Mouse (Mus musculus) embryonic facial prominence, embryonic 14.5 days (tissue): ENCODE data around the gene Nkain4. TPM values are rescaled to one million over a fixed set of nuclear protein-coding genes. Genes with fewer than 3 reads are reported as not detected.

Experiments
- ATAC-seq: fragments of 200-750 bp; cut with Nextera tagmentation; 2 replicates; pipeline ENCODE4 v1.8.0; 2017; ENCODE audit warnings: low read depth, moderate number of reproducible peaks, moderate TSS enrichment
- DNase-seq: peaks from one replicate; pipeline ENCODE4 v3.0.0-alpha.2; 2015; ENCODE audit warnings: low spot score
- H3K27ac ChIP-seq: fragments of 300-500 bp; sonication (generic); replicated peaks from 2 replicates; pipeline ENCODE4 v1.5.1; 2014; ENCODE audit warnings: low read depth, mild to moderate bottlenecking, low read length, moderate library complexity
- H3K27me3 ChIP-seq: fragments of 300-500 bp; sonication (generic); replicated peaks from 2 replicates; pipeline ENCODE4 v1.6.1; 2014; ENCODE audit warnings: low read length; ENCODE audit not compliant: control insufficient read depth, insufficient read depth
- H3K36me3 ChIP-seq: fragments of 300-500 bp; sonication (generic); 2 replicates; pipeline ENCODE4 v1.6.1; 2014; ENCODE audit warnings: low read length, mixed read lengths; ENCODE audit not compliant: control insufficient read depth, insufficient read depth
- H3K4me1 ChIP-seq: fragments of 300-500 bp; sonication (generic); 2 replicates; pipeline ENCODE4 v1.6.1; 2014; ENCODE audit warnings: antibody characterized with exemption, low read length; ENCODE audit not compliant: control insufficient read depth, insufficient read depth
- H3K4me2 ChIP-seq: fragments of 300-500 bp; sonication (generic); 2 replicates; pipeline ENCODE4 v1.6.1; 2014; ENCODE audit warnings: low read depth, mild to moderate bottlenecking, low read length, moderate library complexity, mixed read lengths
- H3K4me3 ChIP-seq: fragments of 300-500 bp; sonication (generic); 2 replicates; pipeline ENCODE4 v1.5.1; 2014; ENCODE audit warnings: low read depth, mild to moderate bottlenecking, low read length
- H3K9ac ChIP-seq: fragments of 300-500 bp; sonication (generic); 2 replicates; pipeline ENCODE4 v1.6.1; 2014; ENCODE audit warnings: low read depth, mild to moderate bottlenecking, low read length, moderate library complexity, mixed read lengths
- H3K9me3 ChIP-seq: fragments of 300-500 bp; sonication (generic); 2 replicates; pipeline ENCODE4 v1.6.1; 2016; ENCODE audit warnings: low read length; ENCODE audit not compliant: control insufficient read depth
- WGBS: fragments of 180-500 bp; shearing (Covaris S2); extraction: QIAGEN DNeasy Blood & Tissue Kit; methylation state at CpG from one replicate; pipeline ENCODE4 v1.1.7; 2014; 5-methylcytosine and 5-hydroxymethylcytosine counted together
- polyA plus RNA-seq: library from polyadenylated mRNA; unstranded; fragments of >200 nt; fragmentation: Nextera tagmentation; extraction: Ambion mirVana; gene quantifications from 2 replicates; pipeline ENCODE4 v1.2.1, GENCODE M21; 2014

Gene Nkain4
- polyA plus RNA-seq, result 17.0 and 20.7 TPM in 2 replicates

DNA sequence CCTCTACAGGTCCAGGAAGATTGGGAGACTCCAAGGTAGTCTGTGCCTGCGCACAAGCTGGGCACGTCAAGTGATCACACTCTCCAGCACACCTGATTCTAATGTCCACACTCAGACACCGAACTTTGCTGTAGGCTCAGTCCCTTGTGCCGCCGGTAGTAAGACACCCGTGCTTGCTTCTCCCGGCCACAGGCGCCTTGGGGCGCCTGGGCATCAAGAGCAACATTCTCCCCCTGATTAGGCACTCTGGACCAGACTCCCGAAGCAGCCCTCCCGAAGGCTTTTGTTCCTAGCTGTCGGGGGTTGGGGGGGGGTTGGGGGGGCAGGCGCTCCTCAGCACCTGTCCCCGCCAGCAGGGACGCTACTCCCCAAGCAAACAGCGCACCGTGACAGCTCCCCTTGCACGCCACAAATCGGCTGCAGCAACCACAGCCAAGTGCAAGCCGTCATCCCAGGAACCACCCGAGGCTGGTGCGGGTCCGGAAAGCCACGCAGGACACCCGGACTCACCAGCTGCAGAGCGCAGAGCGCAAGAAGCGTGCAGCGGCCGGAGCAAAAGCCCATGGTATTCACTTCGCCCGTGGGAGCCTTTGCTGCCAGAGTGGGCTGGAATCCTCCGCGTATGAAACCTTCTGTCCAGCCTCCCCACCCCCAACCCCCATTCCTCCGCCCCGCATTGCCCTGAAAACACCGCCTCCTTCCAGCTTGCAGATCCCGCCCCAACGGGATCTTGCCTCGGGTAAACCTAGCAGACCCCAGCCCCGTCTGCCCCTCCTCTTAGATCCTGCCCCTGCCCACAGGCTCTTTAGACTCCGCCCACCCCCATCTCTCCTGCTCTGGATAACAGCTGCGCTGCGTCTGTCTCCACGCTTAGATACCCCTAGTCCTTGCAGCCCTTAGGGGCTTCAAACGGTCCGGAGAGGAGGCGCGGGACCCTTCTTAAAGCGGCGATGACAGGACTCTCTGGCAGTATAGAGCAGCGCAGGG, at the start of gene Nkain4:
Gene Nkain4 (minus strand): TSS at position 639 of the 987 bp plus-strand sequence.
- peak within 1 kb of the TSS; percentile 45 for H3K4me3 ChIP-seq
- DNase-seq (peak; percentile 95), ATAC-seq (peak; percentile 94)
- no peaks in the 10 kb centered on the region for H3K36me3 ChIP-seq
- 1% methylated on average over 40 of the region's 52 CpGs for WGBS
- peaks cover 18% of the 10 kb centered on the region; the same call in 1 of the 2 replicates for H3K4me1 ChIP-seq
- no peak within 1 kb of the TSS; the same call in 1 of the 2 replicates for H3K27ac ChIP-seq
- peak within 1 kb of the TSS; percentile 79 for H3K4me2 ChIP-seq
- H3K27me3 ChIP-seq, result peaks cover 4% of the 10 kb centered on the region
- peak within 1 kb of the TSS; percentile 56 for H3K9ac ChIP-seq
- H3K9me3 ChIP-seq, result no peaks in the 10 kb centered on the region

DNA sequence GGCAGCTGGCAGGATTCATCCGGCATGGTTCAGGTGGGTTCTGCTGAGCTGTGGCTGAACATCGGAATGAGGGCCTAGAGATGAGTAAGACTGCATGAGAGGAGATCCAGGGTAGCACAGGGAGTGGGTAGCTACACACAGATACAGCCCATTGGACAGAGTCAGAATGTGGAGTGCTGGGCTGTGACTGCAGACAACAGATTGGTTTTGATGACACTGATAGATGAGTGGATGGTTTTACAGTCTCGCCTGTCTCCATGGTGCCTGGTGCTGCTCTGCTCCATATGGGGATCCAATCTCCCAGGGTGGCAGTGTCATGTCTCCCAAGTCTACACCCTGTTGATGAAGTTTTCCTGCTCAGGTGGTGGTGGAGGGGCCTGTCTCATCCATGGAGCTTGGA, 42.4 kb upstream of the Nkain4 start:
- H3K4me2 ChIP-seq, result no peak overlapping the region
- ATAC-seq (no peak), DNase-seq (no peak)
- no peaks in the 10 kb centered on the region for H3K36me3 ChIP-seq
- no peak overlapping the region for H3K4me3 ChIP-seq
- 49% methylated on average over 3 of the region's 3 CpGs for WGBS
- H3K9ac ChIP-seq, result no peak overlapping the region; the same call in 1 of the 2 replicates
- no peaks in the 10 kb centered on the region for H3K9me3 ChIP-seq
- H3K27ac ChIP-seq, result no peak overlapping the region
- no peaks in the 10 kb centered on the region for H3K4me1 ChIP-seq
- no peaks in the 10 kb centered on the region for H3K27me3 ChIP-seq

- H3K9me3 ChIP-seq, result no peaks in the 10 kb centered on the region
- no peak overlapping the region; the same call in 1 of the 2 replicates for H3K9ac ChIP-seq
- 22% methylated on average over 5 of the region's 5 CpGs for WGBS
- no peak overlapping the region for H3K4me3 ChIP-seq
- H3K36me3 ChIP-seq, result no peaks in the 10 kb centered on the region
- peak; percentile 39 for DNase-seq
- no peaks in the 10 kb centered on the region for H3K27me3 ChIP-seq
- ATAC-seq, result peak; percentile 36
- no peaks in the 10 kb centered on the region for H3K4me1 ChIP-seq
- H3K4me2 ChIP-seq, result no peak overlapping the region
- no peak overlapping the region for H3K27ac ChIP-seq
Measured at GRCm38 (mm10) chr2:180996436-180996835, 41.9 kb upstream of the Nkain4 start.

DNA sequence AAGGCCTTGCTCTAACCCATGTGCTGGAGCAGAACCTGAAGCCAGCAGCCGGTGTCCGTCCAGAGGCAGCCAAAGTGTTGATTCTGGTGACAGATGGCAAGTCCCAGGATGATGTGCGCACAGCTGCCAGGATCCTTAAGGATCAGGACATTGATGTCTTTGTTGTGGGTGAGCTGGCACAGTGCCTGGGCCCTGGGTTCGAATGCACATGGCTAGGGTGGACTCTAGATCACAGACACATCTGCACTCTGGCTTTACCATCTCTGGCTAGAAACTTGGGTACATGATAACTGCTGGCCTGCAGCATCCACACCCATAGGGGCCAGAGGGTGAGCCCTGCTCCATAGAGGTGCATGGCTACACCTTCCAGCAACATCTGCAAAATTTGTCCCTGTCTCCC, 41.0 kb upstream of the Nkain4 start:
- H3K27me3 ChIP-seq, result no peaks in the 10 kb centered on the region
- no peak for DNase-seq
- 71% methylated on average over 4 of the region's 4 CpGs for WGBS

DNA sequence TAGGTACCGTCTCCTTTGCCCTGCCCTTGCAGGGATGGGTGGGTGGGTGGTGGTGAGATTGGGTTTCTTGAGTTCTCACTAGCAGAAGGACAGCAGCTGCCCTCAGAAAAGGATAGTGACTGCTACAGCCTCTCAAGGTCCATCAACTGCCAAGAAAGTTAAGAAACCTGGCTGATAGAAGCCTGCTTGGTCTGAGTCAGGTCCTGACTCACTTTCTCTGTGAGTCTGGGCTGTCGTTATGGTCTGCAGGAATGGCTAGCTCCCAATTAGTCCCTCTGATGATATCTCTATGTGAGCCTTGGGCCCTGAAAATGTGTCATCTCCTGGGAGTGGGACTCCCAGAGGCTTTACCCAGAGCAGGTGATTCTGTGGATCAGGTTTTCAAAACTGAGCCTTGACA, 39.9 kb upstream of the Nkain4 start:
- no peaks in the 10 kb centered on the region for H3K9me3 ChIP-seq
- H3K4me2 ChIP-seq, result no peak overlapping the region
- no peaks in the 10 kb centered on the region for H3K36me3 ChIP-seq
- no peaks in the 10 kb centered on the region for H3K27me3 ChIP-seq
- WGBS, result 60% methylated on average over 2 of the region's 2 CpGs
- no peak overlapping the region for H3K27ac ChIP-seq
- DNase-seq, result no peak
- ATAC-seq, result no peak
- H3K9ac ChIP-seq, result no peak overlapping the region
- H3K4me1 ChIP-seq, result no peaks in the 10 kb centered on the region
- no peak overlapping the region for H3K4me3 ChIP-seq

More for the DNA sequence above, 41.0 kb upstream of the Nkain4 start:
- no peak overlapping the region for H3K4me3 ChIP-seq
- no peaks in the 10 kb centered on the region for H3K4me1 ChIP-seq
- no peaks in the 10 kb centered on the region for H3K36me3 ChIP-seq
- no peak for ATAC-seq
- H3K4me2 ChIP-seq, result no peak overlapping the region
- no peaks in the 10 kb centered on the region for H3K9me3 ChIP-seq
- H3K9ac ChIP-seq, result no peak overlapping the region
- no peak overlapping the region for H3K27ac ChIP-seq

- Histone ChIP-seq H3K27ac (no peak overlapping the region), H3K36me3 (no peaks in the 10 kb centered on the region), H3K9me3 (no peaks in the 10 kb centered on the region), H3K4me2 (no peak overlapping the region), H3K4me1 (0 out of 2 replicates have a peak, but pooled peaks cover 9% of the 10 kb centered on the region), H3K9ac (no peak overlapping the region), H3K4me3 (no peak overlapping the region), H3K27me3 (no peaks in the 10 kb centered on the region)
- DNase-seq, result no peak
- ATAC-seq, result no peak
- WGBS, result 69% methylated on average over 4 of the region's 4 CpGs
Measured at GRCm38 (mm10) chr2:180990347-180990746, 35.8 kb upstream of the Nkain4 start.

GRCm38 (mm10) chr2:180988948-180989347, 34.4 kb upstream of the Nkain4 start:
- Histone ChIP-seq H3K27me3 (no peaks in the 10 kb centered on the region), H3K9me3 (no peaks in the 10 kb centered on the region), H3K9ac (no peak overlapping the region), H3K27ac (no peak overlapping the region), H3K4me1 (0 out of 2 replicates have a peak, but pooled peaks cover 9% of the 10 kb centered on the region), H3K4me2 (no peak overlapping the region), H3K36me3 (no peaks in the 10 kb centered on the region), H3K4me3 (no peak overlapping the region)
- ATAC-seq, result no peak
- WGBS, result 92% methylated on average over 1 of the region's 1 CpGs
- DNase-seq, result no peak

DNA sequence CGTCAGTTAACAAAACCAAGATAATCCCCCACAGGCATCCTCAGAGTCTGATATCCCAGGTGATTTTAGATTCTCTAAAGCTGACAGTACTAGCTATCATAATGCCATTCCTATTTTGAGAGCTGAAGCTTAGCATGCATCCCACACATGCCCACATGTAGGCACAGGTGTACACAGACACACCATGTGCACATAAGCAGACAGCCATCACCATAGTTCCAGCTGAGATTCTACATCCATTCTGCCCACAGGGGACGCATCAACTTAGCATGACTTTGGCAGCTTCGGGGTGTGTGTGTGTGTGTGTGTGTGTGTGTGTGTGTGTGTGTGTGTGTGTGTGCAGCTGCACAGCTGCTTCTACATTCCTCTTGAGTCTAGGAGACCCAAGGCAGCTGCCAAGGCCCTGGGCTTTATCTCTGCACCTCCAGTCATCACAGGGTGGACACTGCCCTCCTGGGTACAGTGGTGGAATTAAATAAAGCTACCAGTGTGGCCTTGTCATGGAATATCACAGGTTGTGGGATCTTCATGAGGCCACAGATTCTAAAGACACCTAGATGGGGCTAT, 33.9 kb upstream of the Nkain4 start:
- Histone ChIP-seq H3K27me3 (no peaks in the 10 kb centered on the region), H3K9ac (no peak overlapping the region), H3K4me2 (no peak overlapping the region), H3K9me3 (no peaks in the 10 kb centered on the region), H3K4me1 (0 out of 2 replicates have a peak, but pooled peaks cover 9% of the 10 kb centered on the region), H3K36me3 (no peaks in the 10 kb centered on the region), H3K4me3 (no peak overlapping the region), H3K27ac (no peak overlapping the region)
- 69% methylated on average over 3 of the region's 3 CpGs for WGBS
- peak; percentile 19 for DNase-seq
- no peak for ATAC-seq
